ENCODE assay signal across 11 mouse cellular contexts in genomic region chr13:102865494-102865893, GRCm38 (mm10).
DNase-seq lines count a peak whose midpoint lies in the region; ATAC-seq lines count a peak whose summit lies in the region.
"Had no signal": no experiment of that assay in that cellular context is flagged by ENCODE, and none has a peak within 500 bp of the region (broad histone marks: within the 10 kb centered on the region; RNA-seq: fewer than 3 reads in every experiment).

No protein-coding gene starts in this region.

- no peak overlapping the region for H3K4me3 ChIP-seq in forebrain, embryonic 13.5 days
- H3K4me3 ChIP-seq in forebrain, embryonic 14.5 days (ENCODE audit: low read depth, low read length), result no peak overlapping the region
- H3K4me3 ChIP-seq in hindbrain, embryonic 15.5 days, result no peak overlapping the region
- H3K4me3 ChIP-seq in hindbrain, embryonic 11.5 days (ENCODE audit: low read depth, low read length), result no peak overlapping the region
- no peak overlapping the region for H3K4me3 ChIP-seq in midbrain, embryonic 12.5 days
- H3K4me3 ChIP-seq in midbrain, embryonic 10.5 days, result no peak overlapping the region
- no peak overlapping the region for H3K4me3 ChIP-seq in neural tube, embryonic 15.5 days (replicated peaks)

- H3K27ac ChIP-seq in forebrain, embryonic 13.5 days, result peak overlapping the region; percentile 27; the same call in 1 of the 2 replicates
- H3K27ac ChIP-seq in forebrain, embryonic 14.5 days (ENCODE audit: low read depth, low read length), result no peak overlapping the region; the same call in 1 of the 2 replicates
- 0 out of 2 replicates have a peak overlapping the region, but pooled peaks have one; percentile 47 for H3K27ac ChIP-seq in hindbrain, embryonic 15.5 days (replicated peaks)
- no peak overlapping the region for H3K27ac ChIP-seq in hindbrain, embryonic 11.5 days (ENCODE audit: low read depth, low read length)
- H3K27ac ChIP-seq in midbrain, embryonic 12.5 days (replicated peaks), result 0 out of 2 replicates have a peak overlapping the region, but pooled peaks have one; percentile 7
- H3K27ac ChIP-seq in midbrain, embryonic 10.5 days (replicated peaks), result no peak overlapping the region
- peak overlapping the region; percentile 37; the same call in 1 of the 2 replicates for H3K27ac ChIP-seq in neural tube, embryonic 15.5 days (replicated peaks)

- H3K4me1 ChIP-seq in forebrain, embryonic 13.5 days, result peaks cover 18% of the 10 kb centered on the region
- peaks cover 12% of the 10 kb centered on the region for H3K4me1 ChIP-seq in forebrain, embryonic 14.5 days (ENCODE audit: control insufficient read depth, insufficient read depth, low read length)
- H3K4me1 ChIP-seq in hindbrain, embryonic 15.5 days (replicated peaks), result peaks cover 16% of the 10 kb centered on the region
- no peaks in the 10 kb centered on the region for H3K4me1 ChIP-seq in hindbrain, embryonic 11.5 days (replicated peaks; ENCODE audit: control insufficient read depth, insufficient read depth, low read length)
- H3K4me1 ChIP-seq in midbrain, embryonic 12.5 days, result peaks cover 3% of the 10 kb centered on the region
- 0 out of 2 replicates have a peak, but pooled peaks cover 5% of the 10 kb centered on the region for H3K4me1 ChIP-seq in midbrain, embryonic 10.5 days
- peaks cover 11% of the 10 kb centered on the region for H3K4me1 ChIP-seq in neural tube, embryonic 15.5 days

- 61% methylated on average over 3 of the region's 3 CpGs for WGBS in forebrain, embryonic 13.5 days
- 62% methylated on average over 3 of the region's 3 CpGs for WGBS in forebrain, embryonic 14.5 days
- 60% methylated on average over 3 of the region's 3 CpGs for WGBS in hindbrain, embryonic 15.5 days
- WGBS in hindbrain, embryonic 11.5 days, result 82% methylated on average over 3 of the region's 3 CpGs
- 90% methylated on average over 2 of the region's 3 CpGs for WGBS in midbrain, embryonic 12.5 days
- WGBS in midbrain, embryonic 10.5 days, result 70% methylated on average over 3 of the region's 3 CpGs
- 72% methylated on average over 3 of the region's 3 CpGs for WGBS in neural tube, embryonic 15.5 days

- no peak for DNase-seq in forebrain, embryonic 14.5 days (ENCODE audit: low spot score)
- no peak for DNase-seq in hindbrain, embryonic 11.5 days (ENCODE audit: low spot score)
- no peak for DNase-seq in midbrain, embryonic 10.5 days (ENCODE audit: low spot score)
- no peak for DNase-seq in natural killer cell, adult 2 months (ENCODE audit: low spot score in 2 of 2)
- DNase-seq: adrenal gland, adult 8-10 months; right cerebral cortex, adult 18-20 months had no signal

- no peak overlapping the region for H3K4me2 ChIP-seq in forebrain, embryonic 13.5 days
- H3K4me2 ChIP-seq in forebrain, embryonic 14.5 days (ENCODE audit: low read length), result no peak overlapping the region
- H3K4me2 ChIP-seq in hindbrain, embryonic 15.5 days, result no peak overlapping the region
- H3K4me2 ChIP-seq in hindbrain, embryonic 11.5 days (replicated peaks; ENCODE audit: low read depth, low read length), result no peak overlapping the region
- H3K4me2 ChIP-seq in midbrain, embryonic 12.5 days (replicated peaks), result no peak overlapping the region
- H3K4me2 ChIP-seq in neural tube, embryonic 15.5 days, result no peak overlapping the region

- H3K9ac ChIP-seq in forebrain, embryonic 13.5 days, result no peak overlapping the region
- no peak overlapping the region for H3K9ac ChIP-seq in forebrain, embryonic 14.5 days (ENCODE audit: low read length)
- no peak overlapping the region for H3K9ac ChIP-seq in hindbrain, embryonic 15.5 days
- H3K9ac ChIP-seq in hindbrain, embryonic 11.5 days (ENCODE audit: low read depth, low read length), result no peak overlapping the region
- H3K9ac ChIP-seq in midbrain, embryonic 12.5 days (replicated peaks), result no peak overlapping the region
- no peak overlapping the region for H3K9ac ChIP-seq in neural tube, embryonic 15.5 days (replicated peaks)

- H3K9me3 ChIP-seq in forebrain, embryonic 13.5 days (replicated peaks), result peaks cover 7% of the 10 kb centered on the region
- peaks cover 4% of the 10 kb centered on the region; the same call in 1 of the 2 replicates for H3K9me3 ChIP-seq in forebrain, embryonic 14.5 days (replicated peaks; ENCODE audit: control insufficient read depth, low read length)
- H3K9me3 ChIP-seq in hindbrain, embryonic 15.5 days, result 0 out of 2 replicates have a peak, but pooled peaks cover 5% of the 10 kb centered on the region
- no peaks in the 10 kb centered on the region for H3K9me3 ChIP-seq in hindbrain, embryonic 11.5 days (ENCODE audit: control insufficient read depth, low read length)
- peaks cover 6% of the 10 kb centered on the region for H3K9me3 ChIP-seq in midbrain, embryonic 12.5 days
- H3K9me3 ChIP-seq in midbrain, embryonic 10.5 days (replicated peaks), result peaks cover 11% of the 10 kb centered on the region; the same call in 1 of the 2 replicates
- H3K9me3 ChIP-seq in neural tube, embryonic 15.5 days (replicated peaks), result peaks cover 5% of the 10 kb centered on the region; the same call in 1 of the 2 replicates

- ATAC-seq in forebrain, embryonic 13.5 days, result peak; percentile 26
- no peak for ATAC-seq in forebrain, embryonic 14.5 days
- no peak for ATAC-seq in hindbrain, embryonic 15.5 days (ENCODE audit: low FRiP score, low read depth)
- ATAC-seq in hindbrain, embryonic 11.5 days (ENCODE audit: low FRiP score), result no peak
- no peak for ATAC-seq in midbrain, embryonic 12.5 days (ENCODE audit: low FRiP score, low read depth)
- ATAC-seq in neural tube, embryonic 15.5 days (ENCODE audit: low FRiP score), result no peak
- ATAC-seq: inflammation-experienced regulatory T-cells, adult 6 months had no signal

- peaks cover 5% of the 10 kb centered on the region; the same call in 1 of the 2 replicates for H3K36me3 ChIP-seq in forebrain, embryonic 13.5 days (ENCODE audit: poor library complexity, severe bottlenecking)
- H3K36me3 ChIP-seq in forebrain, embryonic 14.5 days (ENCODE audit: control insufficient read depth, insufficient read depth, low read length), result no peaks in the 10 kb centered on the region
- no peaks in the 10 kb centered on the region for H3K36me3 ChIP-seq in hindbrain, embryonic 15.5 days
- H3K36me3 ChIP-seq in hindbrain, embryonic 11.5 days (ENCODE audit: control insufficient read depth, insufficient read depth, low read length), result no peaks in the 10 kb centered on the region
- H3K36me3 ChIP-seq in midbrain, embryonic 12.5 days, result no peaks in the 10 kb centered on the region; the same call in 1 of the 2 replicates
- peaks cover 12% of the 10 kb centered on the region for H3K36me3 ChIP-seq in midbrain, embryonic 10.5 days
- H3K36me3 ChIP-seq in neural tube, embryonic 15.5 days, result no peaks in the 10 kb centered on the region

- no peaks in the 10 kb centered on the region for H3K27me3 ChIP-seq in forebrain, embryonic 13.5 days
- no peaks in the 10 kb centered on the region for H3K27me3 ChIP-seq in forebrain, embryonic 14.5 days (replicated peaks; ENCODE audit: control insufficient read depth, insufficient read depth, low read length)
- no peaks in the 10 kb centered on the region for H3K27me3 ChIP-seq in hindbrain, embryonic 15.5 days
- no peaks in the 10 kb centered on the region for H3K27me3 ChIP-seq in hindbrain, embryonic 11.5 days (ENCODE audit: control insufficient read depth, insufficient read depth, low read length)
- no peaks in the 10 kb centered on the region for H3K27me3 ChIP-seq in midbrain, embryonic 12.5 days
- H3K27me3 ChIP-seq in midbrain, embryonic 10.5 days (ENCODE audit: low read depth, poor library complexity, severe bottlenecking), result no peaks in the 10 kb centered on the region
- no peaks in the 10 kb centered on the region for H3K27me3 ChIP-seq in neural tube, embryonic 15.5 days (replicated peaks)

Comparison
In these comparisons a context has a peak if more than half of its experiments do, and no peak if none do; other contexts are left out.
1. H3K27ac ChIP-seq: peak in forebrain, embryonic 13.5 days (single experiment), hindbrain, embryonic 15.5 days (single experiment), midbrain, embryonic 12.5 days (single experiment) and neural tube, embryonic 15.5 days (single experiment); none in forebrain, embryonic 14.5 days (single experiment), hindbrain, embryonic 11.5 days (single experiment) and midbrain, embryonic 10.5 days (single experiment).